Mouse (Mus musculus) hindbrain, postnatal 0 days (tissue): ENCODE results near the gene Mfsd2a. TPM values are rescaled to one million over a fixed set of nuclear protein-coding genes. Genes with fewer than 3 reads are reported as not detected.
"Not testable (repeated sequence)": the region's sequence is repeated elsewhere in the genome, so short reads cannot be mapped to it uniquely, and the experiment has no call there.

Experiments used
- ATAC-seq: fragments of 200-750 bp; cut with Nextera tagmentation; 2 replicates; pipeline ENCODE4 v1.8.0; 2017; ENCODE audit warnings: mild to moderate bottlenecking, moderate TSS enrichment, moderate library complexity
- DNase-seq: peaks from one replicate; pipeline ENCODE4 v3.0.0-alpha.2; 2015; ENCODE audit warnings: low spot score
- H3K27ac ChIP-seq: fragments of 300-500 bp; sonication (generic); 2 replicates; pipeline ENCODE4 v1.5.1; 2014; ENCODE audit warnings: mild to moderate bottlenecking
- H3K27me3 ChIP-seq: fragments of 300-500 bp; sonication (generic); 2 replicates; pipeline ENCODE4 v1.6.1; 2014; ENCODE audit warnings: low read length, mixed read lengths; ENCODE audit not compliant: insufficient read depth
- H3K36me3 ChIP-seq: fragments of 300-500 bp; sonication (generic); 2 replicates; pipeline ENCODE4 v1.6.1; 2014; ENCODE audit warnings: low read length, mixed read lengths; ENCODE audit not compliant: insufficient read depth
- H3K4me1 ChIP-seq: fragments of 300-500 bp; sonication (generic); 2 replicates; pipeline ENCODE4 v1.6.1; 2014; ENCODE audit warnings: antibody characterized with exemption, low read length, mixed read lengths; ENCODE audit not compliant: insufficient read depth
- H3K4me2 ChIP-seq: fragments of 300-500 bp; sonication (generic); 2 replicates; pipeline ENCODE4 v1.6.1; 2014; ENCODE audit warnings: low read depth, mild to moderate bottlenecking, low read length, moderate library complexity, mixed read lengths
- H3K4me3 ChIP-seq: fragments of 300-500 bp; sonication (generic); 2 replicates; pipeline ENCODE4 v1.5.1; 2014; ENCODE audit warnings: low read length
- H3K9ac ChIP-seq: fragments of 300-500 bp; sonication (generic); replicated peaks from 2 replicates; pipeline ENCODE4 v1.6.1; 2014; ENCODE audit warnings: mild to moderate bottlenecking, low read length, moderate library complexity, mixed read lengths
- H3K9me3 ChIP-seq: fragments of 300-500 bp; sonication (generic); 2 replicates; pipeline ENCODE4 v1.6.1; 2016; ENCODE audit warnings: low read length, mixed read lengths
- CTCF ChIP-seq: IDR thresholded peaks from 2 replicates; pipeline ENCODE4 v1.5.1; 2016; ENCODE audit warnings: antibody characterized with exemption, control low read depth, low read depth
- WGBS: fragments of 180-500 bp; shearing (Covaris S2); extraction: QIAGEN DNeasy Blood & Tissue Kit; methylation state at CpG from one replicate; pipeline ENCODE4 v1.1.7; 2014; 5-methylcytosine and 5-hydroxymethylcytosine counted together
- polyA plus RNA-seq: library from polyadenylated mRNA; unstranded; fragments of >200 nt; fragmentation: Nextera tagmentation; extraction: Ambion mirVana; gene quantifications from 2 replicates; pipeline ENCODE4 v1.2.1, GENCODE M21; 2015
- total RNA-seq: library from RNA; depleted of rRNA; stranded (reverse); fragments of >200 nt; gene quantifications from 2 replicates; pipeline ENCODE4 v1.2.3, GENCODE M21; 2014

Gene Mfsd2a
- total and polyA plus RNA-seq, 2 experiments from 2014 or later, result 34.9 to 68.0 TPM

DNA sequence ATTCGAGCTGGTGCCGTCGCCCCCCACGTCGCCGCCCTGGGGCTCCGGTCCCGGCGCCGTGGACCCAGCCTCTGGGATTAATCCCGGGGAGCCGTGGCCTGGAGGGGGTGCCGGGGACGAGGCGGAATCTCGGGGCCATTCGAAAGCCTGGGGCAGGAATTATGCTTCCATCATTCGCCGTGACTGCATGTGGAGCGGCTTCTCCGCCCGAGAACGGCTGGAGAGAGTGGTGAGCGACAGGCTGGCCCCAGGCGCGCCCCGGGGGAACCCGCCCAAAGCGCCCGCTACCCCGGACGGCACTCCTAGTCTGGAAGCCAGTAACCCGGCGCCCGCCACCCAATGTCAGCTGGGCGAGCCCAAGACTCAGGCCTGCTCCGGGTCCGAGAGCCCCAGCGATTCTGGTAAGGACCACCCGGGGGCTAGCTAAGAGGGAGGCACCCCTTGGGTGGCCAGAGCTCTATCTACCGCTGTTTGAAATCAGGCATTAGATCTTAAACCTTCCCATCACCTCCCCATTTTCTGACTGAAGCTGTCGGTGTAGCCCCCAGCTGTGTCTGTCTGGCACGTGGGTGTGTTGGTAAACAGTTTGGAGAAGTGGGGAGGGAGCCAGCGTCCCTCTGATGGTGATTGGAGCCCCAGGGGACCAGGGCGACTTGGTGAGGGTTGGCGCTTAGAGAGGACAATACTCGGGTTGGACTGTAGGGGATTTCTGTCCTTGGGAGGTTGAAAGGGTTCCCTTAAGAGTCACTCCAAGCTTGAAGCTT is 35.8 kb upstream of the Mfsd2a start:
- Histone ChIP-seq H3K27me3 (no peaks in the 10 kb centered on the region), H3K4me3 (peak overlapping the region; percentile 91), H3K4me2 (peak overlapping the region; percentile 90), H3K36me3 (peaks cover 4% of the 10 kb centered on the region; the same call in 1 of the 2 replicates), H3K9me3 (no peaks in the 10 kb centered on the region), H3K4me1 (peaks cover 19% of the 10 kb centered on the region), H3K27ac (peak overlapping the region; percentile 85), H3K9ac (peak overlapping the region; percentile 89)
- DNase-seq (peak; percentile 81), ATAC-seq (peak; percentile 13; the same call in 1 of the 2 replicates)
- TF ChIP-seq CTCF, result peak; percentile 53
- WGBS, result under 1% methylated on average over 47 of the region's 47 CpGs

- H3K4me1 ChIP-seq, result peaks cover 19% of the 10 kb centered on the region
- peak overlapping the region; percentile 89 for H3K9ac ChIP-seq
- H3K4me3 ChIP-seq, result peak overlapping the region; percentile 91
- no peak for TF ChIP-seq CTCF
- no peaks in the 10 kb centered on the region for H3K27me3 ChIP-seq
- no peaks in the 10 kb centered on the region; the same call in 1 of the 2 replicates for H3K36me3 ChIP-seq
- H3K27ac ChIP-seq, result peak overlapping the region; percentile 85
- H3K9me3 ChIP-seq, result no peaks in the 10 kb centered on the region
- peak overlapping the region; percentile 90 for H3K4me2 ChIP-seq
- ATAC-seq (peak; percentile 24), DNase-seq (peak; percentile 62)
- under 1% methylated on average over 29 of the region's 32 CpGs for WGBS
These were observed 35.2 kb upstream of the Mfsd2a start for GRCm38 (mm10) chr4:122996221-122996617.

DNA sequence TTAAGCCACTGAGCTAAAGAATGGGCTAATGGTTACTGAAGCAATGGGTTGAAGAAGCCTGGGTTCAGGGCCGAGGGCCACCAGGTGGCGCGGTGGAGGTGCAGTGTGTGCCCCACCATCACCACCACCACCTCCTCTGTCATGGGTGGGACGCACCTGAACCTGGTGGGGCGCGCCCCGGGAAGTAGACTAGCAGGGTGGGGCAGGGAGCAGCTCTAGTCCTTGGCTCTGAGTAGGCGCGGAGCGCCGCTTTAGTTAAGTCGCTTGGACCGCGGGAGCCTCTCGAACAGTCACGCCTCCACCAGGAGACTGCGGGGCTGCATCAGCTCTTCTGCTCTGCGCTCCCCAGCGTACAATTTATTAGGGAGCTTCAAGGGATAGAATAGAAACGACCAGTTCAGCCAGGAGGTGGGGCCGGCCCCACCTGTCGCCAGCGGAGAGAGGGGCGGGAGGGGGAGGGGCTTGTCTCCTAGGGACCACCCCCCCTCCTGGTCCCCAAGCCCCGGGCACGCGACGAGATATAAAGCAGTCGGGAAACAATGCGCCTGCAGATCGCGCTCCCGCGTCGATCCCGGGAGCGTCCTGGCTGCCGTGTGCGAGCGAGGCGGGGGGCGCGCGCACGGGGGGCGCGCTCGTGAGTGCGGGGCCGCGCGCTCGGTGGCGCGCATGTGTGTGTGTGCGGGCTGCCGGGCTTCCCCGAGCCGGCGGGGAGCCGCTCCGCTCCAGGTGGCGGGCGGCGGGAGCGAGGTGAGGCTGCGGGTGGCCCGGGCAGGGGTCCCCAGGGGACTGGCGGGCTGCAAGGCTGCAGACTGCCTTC is 34.6 kb upstream of the Mfsd2a start, which contains the start of gene Mycl:
Gene Mycl (plus strand): TSS at position 249 of the 817 bp plus-strand sequence.
- ATAC-seq, result peak; percentile 77
- TF ChIP-seq CTCF, result peak; percentile 95
- H3K4me2 ChIP-seq, result peak within 1 kb of the TSS; percentile 90
- H3K27ac ChIP-seq, result peak within 1 kb of the TSS; percentile 85
- under 1% methylated on average over 62 of the region's 69 CpGs for WGBS
- peaks cover 16% of the 10 kb centered on the region for H3K4me1 ChIP-seq
- H3K36me3 ChIP-seq, result no peaks in the 10 kb centered on the region
- H3K9ac ChIP-seq, result peak within 1 kb of the TSS; percentile 89
- H3K9me3 ChIP-seq, result no peaks in the 10 kb centered on the region
- H3K4me3 ChIP-seq, result peak within 1 kb of the TSS; percentile 91
- DNase-seq, result peak; percentile 96
- H3K27me3 ChIP-seq, result no peaks in the 10 kb centered on the region

GRCm38 (mm10) chr4:122992276-122992675 is 31.3 kb upstream of the Mfsd2a start:
- Histone ChIP-seq H3K4me2 (no peak overlapping the region), H3K27ac (no peak overlapping the region), H3K36me3 (no peaks in the 10 kb centered on the region), H3K4me3 (no peak overlapping the region), H3K27me3 (no peaks in the 10 kb centered on the region), H3K9me3 (no peaks in the 10 kb centered on the region), H3K9ac (no peak overlapping the region), H3K4me1 (no peaks in the 10 kb centered on the region; the same call in 1 of the 2 replicates)
- DNase-seq (no peak), ATAC-seq (no peak)
- TF ChIP-seq CTCF, result no peak
- 71% methylated on average over 3 of the region's 3 CpGs for WGBS

GRCm38 (mm10) chr4:122991177-122991576 is 30.2 kb upstream of the Mfsd2a start:
- no peaks in the 10 kb centered on the region for H3K27me3 ChIP-seq
- DNase-seq, result no peak
- no peak overlapping the region for H3K4me3 ChIP-seq
- H3K9ac ChIP-seq, result no peak overlapping the region
- no peak for TF ChIP-seq CTCF
- no peak overlapping the region for H3K4me2 ChIP-seq
- H3K9me3 ChIP-seq, result no peaks in the 10 kb centered on the region
- H3K4me1 ChIP-seq, result no peaks in the 10 kb centered on the region
- no peak for ATAC-seq
- H3K36me3 ChIP-seq, result no peaks in the 10 kb centered on the region
- no peak overlapping the region for H3K27ac ChIP-seq
- 84% methylated on average over 1 of the region's 1 CpGs for WGBS

GRCm38 (mm10) chr4:122988004-122988403 is 27.0 kb upstream of the Mfsd2a start:
- H3K9me3 ChIP-seq, H3K27ac ChIP-seq, H3K36me3 ChIP-seq, H3K9ac ChIP-seq, ATAC-seq, H3K4me1 ChIP-seq, H3K4me2 ChIP-seq, H3K4me3 ChIP-seq, H3K27me3 ChIP-seq: not testable (repeated sequence)
- WGBS, result 56% methylated on average over 3 of the region's 3 CpGs
- peak; percentile 42 for DNase-seq
- TF ChIP-seq CTCF, result peak; percentile 65
